Mouse (Mus musculus): Measurements from ENCODE around the gene Iqcd.

- no peak for TF ChIP-seq CTCF (IDR thresholded peaks at IDR 0.05; ENCODE audit: control insufficient read depth, insufficient read depth, insufficient replicate concordance, low read depth, low read length)
- no peak for TF ChIP-seq POLR2A (IDR thresholded peaks at IDR 0.05; ENCODE audit: control insufficient read depth, low read depth, low read length)
These were observed 24.9 kb upstream of the Iqcd start for GRCm38 (mm10) chr5:120563914-120564311.
